Mouse (Mus musculus) liver, adult (tissue): ENCODE data around the gene Taf8.

ENCODE experiments used
- GATA4 ChIP-seq: IDR thresholded peaks from 2 replicates; pipeline ENCODE4 v1.6.1; 2014; ENCODE audit warnings: mild to moderate bottlenecking, low read length; ENCODE audit not compliant: insufficient replicate concordance

Gene Taf8

DNA sequence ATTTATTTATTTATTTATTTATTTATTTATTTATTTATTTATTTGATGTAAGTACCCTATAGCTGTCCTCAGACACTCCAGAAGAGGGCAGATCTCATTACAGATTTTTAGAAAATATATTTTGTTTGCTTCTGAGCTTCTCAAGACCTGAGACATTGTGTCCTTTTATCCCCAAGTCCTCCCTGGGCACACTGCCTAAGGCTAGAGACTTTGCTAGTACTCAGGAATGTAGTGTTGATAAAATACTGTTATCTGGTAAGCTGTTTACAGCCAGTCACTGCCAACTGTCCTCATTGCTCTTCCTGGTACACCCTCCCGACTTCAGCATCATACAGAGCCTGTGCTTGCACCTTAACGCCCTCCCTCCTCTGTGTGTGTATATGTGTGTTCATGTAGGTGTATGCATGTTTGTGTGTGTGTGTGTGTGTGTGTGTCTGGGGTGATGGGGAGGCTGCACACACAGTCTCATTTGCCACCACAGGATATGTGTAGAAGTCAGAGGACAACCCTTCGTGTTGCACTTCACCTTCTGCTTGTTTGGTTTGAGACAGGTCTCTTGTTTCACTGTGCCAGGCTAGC is 42.7 kb downstream of the Taf8 start:
- peak; percentile 48; the same call in 1 of the 2 replicates for TF ChIP-seq GATA4

DNA sequence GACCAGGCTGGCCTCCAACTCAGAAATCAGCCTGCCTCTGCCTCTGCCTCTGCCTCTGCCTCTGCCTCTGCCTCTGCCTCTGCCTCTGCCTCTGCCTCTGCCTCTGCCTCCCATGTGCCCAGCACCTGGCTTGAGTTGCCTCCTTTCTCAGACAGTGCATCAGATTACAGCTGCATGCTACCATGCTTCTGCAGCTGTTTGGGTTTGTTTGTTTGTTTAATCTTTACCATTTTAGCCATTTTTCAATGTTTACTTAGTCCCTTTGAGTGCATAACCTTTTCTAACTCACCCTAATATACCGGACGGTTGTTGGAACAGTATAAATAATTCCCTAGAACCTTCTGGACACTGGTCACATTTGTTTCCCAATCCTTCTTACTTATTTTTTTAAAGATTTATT is 43.2 kb downstream of the Taf8 start:
- TF ChIP-seq GATA4 = no peak

GRCm38 (mm10) chr17:47458310-47458709 is 43.8 kb downstream of the Taf8 start:
- TF ChIP-seq GATA4 = no peak

GRCm38 (mm10) chr17:47454675-47455074 is 47.4 kb downstream of the Taf8 start:
- TF ChIP-seq GATA4 = peak; percentile 87; the same call in 1 of the 2 replicates

GRCm38 (mm10) chr17:47452886-47453285 is 49.2 kb downstream of the Taf8 start:
- TF ChIP-seq GATA4 = no peak

DNA sequence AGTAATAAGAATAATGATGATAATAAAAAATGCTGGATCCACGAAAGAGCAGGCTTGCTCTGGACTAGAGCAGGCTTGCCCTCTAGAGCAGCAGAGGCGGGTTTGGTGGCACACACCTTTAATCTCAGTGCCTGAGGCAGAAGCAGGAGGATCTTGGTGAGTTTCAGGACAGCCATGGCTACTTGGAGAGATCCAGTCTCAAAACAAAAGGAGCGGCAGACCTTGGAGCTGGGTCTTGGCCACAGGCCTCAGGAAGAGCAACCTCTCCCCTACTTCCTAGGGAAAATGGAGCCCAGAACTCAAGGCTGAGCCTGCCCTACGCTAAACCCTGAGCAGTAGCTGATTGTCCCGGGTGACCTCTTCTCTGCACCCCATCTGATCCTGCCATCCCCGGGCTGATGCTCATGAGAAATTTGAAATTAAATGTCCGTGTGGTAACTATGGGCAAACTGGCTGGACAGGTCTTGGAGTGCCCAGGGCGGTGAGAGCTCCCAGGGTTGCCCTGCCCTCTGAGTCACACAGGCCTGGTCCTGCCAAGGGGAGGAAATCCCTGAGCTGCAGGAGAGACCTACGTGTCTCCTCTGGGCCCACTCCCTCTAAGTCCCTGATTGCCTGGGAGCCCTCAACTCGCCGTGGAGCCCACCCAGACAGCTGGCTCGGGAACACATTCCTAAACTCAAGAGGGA is 51.1 kb downstream of the Taf8 start:
- TF ChIP-seq GATA4 = no peak

GRCm38 (mm10) chr17:47450239-47450638 is 51.9 kb downstream of the Taf8 start:
- TF ChIP-seq GATA4 = no peak

GRCm38 (mm10) chr17:47449432-47449831 is 52.7 kb downstream of the Taf8 start:
- TF ChIP-seq GATA4 = no peak

GRCm38 (mm10) chr17:47448523-47449372 is 53.3 kb downstream of the Taf8 start:
- no peak for TF ChIP-seq GATA4

GRCm38 (mm10) chr17:47446561-47446960 is 55.5 kb downstream of the Taf8 start:
- no peak for TF ChIP-seq GATA4

DNA sequence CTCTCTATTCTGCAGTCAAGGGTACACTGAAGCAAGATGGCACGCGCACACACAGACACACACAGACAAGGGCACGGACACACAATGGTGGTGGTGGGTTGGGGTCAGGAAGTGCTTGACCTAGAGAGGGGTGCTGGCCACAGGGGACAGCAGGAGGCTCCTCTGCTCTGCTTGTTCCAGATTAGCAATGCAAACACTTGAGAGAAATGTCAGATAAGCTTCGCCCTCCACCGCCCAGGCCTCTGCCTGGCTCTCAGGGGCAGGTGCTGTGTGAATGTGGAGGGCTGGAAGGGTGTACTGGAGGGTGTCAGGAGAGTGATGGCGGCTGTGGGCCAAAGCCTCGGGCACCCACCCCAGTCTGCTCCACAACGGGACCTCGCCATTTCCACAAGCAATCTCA is 56.1 kb downstream of the Taf8 start:
- TF ChIP-seq GATA4 = no peak

DNA sequence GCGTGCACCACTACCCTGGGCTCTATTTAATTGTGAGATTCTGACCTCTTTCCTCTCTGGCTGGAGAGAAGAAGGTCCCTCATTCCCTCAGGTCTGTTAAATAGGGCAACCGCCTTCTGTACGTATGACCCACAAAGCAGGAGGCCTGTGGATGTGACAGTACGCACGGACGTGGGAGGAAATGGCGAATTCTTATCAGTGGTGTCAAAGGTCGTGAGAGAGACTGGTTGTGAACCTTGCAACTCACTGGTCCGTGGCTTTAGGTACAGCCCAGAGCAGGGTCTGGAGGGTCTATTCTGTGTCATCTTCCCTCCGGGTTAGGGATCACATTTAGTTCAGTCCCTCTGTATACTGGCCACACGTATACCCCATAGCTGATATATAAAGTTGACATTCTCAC is 56.6 kb downstream of the Taf8 start:
- peak; percentile 77; the same call in 1 of the 2 replicates for TF ChIP-seq GATA4

DNA sequence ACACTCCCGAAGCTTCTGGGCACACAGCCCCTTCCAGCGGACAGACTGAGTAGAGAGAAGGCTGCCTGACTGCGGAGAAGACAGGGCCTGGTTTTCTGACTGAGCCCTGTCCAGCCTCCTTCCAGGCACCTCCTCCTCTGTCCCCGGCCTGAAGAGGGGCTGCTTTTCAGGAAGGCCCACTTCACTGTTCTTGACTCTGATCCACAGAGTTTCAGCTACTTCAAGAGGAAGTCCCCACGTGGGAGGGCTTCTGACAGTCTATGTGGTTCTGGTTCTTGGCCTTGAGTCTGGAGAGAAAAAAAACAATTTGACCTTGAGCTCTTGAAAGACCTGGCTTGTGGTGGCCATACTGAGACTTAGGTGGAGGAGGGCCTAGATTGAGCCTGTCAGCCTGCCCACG is 58.0 kb downstream of the Taf8 start:
- TF ChIP-seq GATA4 = no peak

DNA sequence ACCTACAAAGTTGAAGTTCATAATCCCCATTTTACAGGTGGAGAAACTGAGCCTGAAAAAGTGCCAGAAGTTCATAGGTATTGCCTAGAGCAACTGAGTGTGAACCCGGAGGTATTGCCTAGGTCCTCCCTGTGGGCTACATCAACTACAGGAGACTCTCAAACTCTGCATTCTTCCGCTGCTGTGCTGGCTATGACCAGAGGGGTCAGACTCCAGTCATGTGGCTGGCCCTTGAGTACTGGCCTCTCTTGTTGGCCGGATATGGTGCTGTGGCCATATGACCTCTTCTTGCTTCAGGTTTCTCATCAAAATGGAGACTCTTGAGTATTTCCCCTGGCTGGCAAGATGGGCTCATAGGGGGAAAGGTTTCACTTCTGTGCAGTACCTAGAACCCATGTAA is 59.8 kb downstream of the Taf8 start:
- TF ChIP-seq GATA4 = no peak

GRCm38 (mm10) chr17:47441296-47442051 is 60.6 kb downstream of the Taf8 start:
- TF ChIP-seq GATA4 = no peak

GRCm38 (mm10) chr17:47440359-47440890 is 61.7 kb downstream of the Taf8 start:
- TF ChIP-seq GATA4 = no peak
